ENCODE assay signal across 13 mouse cellular contexts in genomic region chr12:3389394-3389793, GRCm38 (mm10). TPM values are rescaled to one million over a fixed set of nuclear protein-coding genes. Genes with fewer than 3 reads are reported as not detected.
A peak's percentile ranks its signal among the peaks of the same experiment; 100 is the strongest.
DNase-seq lines count a peak whose midpoint lies in the region; ATAC-seq and TF ChIP-seq lines count a peak whose summit lies in the region.
"Had no signal": no experiment of that assay in that cellular context is flagged by ENCODE, and none has a peak within 500 bp of the region (broad histone marks: within the 10 kb centered on the region; RNA-seq: fewer than 3 reads in every experiment).

No protein-coding gene starts in this region.

- H3K79me2 ChIP-seq in C2C12 (ENCODE audit: control insufficient read depth, insufficient read depth) = no peaks in the 10 kb centered on the region

- H3K36me3 ChIP-seq in kidney, embryonic 15.5 days = peaks cover 40% of the 10 kb centered on the region
- H3K36me3 ChIP-seq in kidney, adult 2 months (ENCODE audit: control insufficient read depth, insufficient read depth, low read length) = no peaks in the 10 kb centered on the region
- H3K36me3 ChIP-seq in C2C12 (ENCODE audit: control insufficient read depth, insufficient read depth) = peaks cover 31% of the 10 kb centered on the region
- 0 out of 2 replicates have a peak, but pooled peaks cover 3% of the 10 kb centered on the region for H3K36me3 ChIP-seq in liver, embryonic 12.5 days
- peaks cover 87% of the 10 kb centered on the region for H3K36me3 ChIP-seq in midbrain, embryonic 13.5 days

- H3K4me3 ChIP-seq in kidney, embryonic 15.5 days (replicated peaks) = no peak overlapping the region
- H3K4me3 ChIP-seq in kidney, adult 2 months (ENCODE audit: insufficient read depth, low read depth, low read length) = no peak overlapping the region
- H3K4me3 ChIP-seq in C2C12 (ENCODE audit: insufficient read depth, poor library complexity, severe bottlenecking) = no peak overlapping the region
- H3K4me3 ChIP-seq in liver, embryonic 12.5 days = no peak overlapping the region
- H3K4me3 ChIP-seq in midbrain, embryonic 13.5 days (replicated peaks) = no peak overlapping the region
- H3K4me3 ChIP-seq: embryonic facial prominence, embryonic 12.5 days had no signal

- H3K4me2 ChIP-seq in kidney, embryonic 15.5 days = no peak overlapping the region
- H3K4me2 ChIP-seq in liver, embryonic 12.5 days = no peak overlapping the region
- no peak overlapping the region for H3K4me2 ChIP-seq in midbrain, embryonic 13.5 days (replicated peaks)
- H3K4me2 ChIP-seq: embryonic facial prominence, embryonic 12.5 days had no signal

- H3K4me1 ChIP-seq in kidney, embryonic 15.5 days = no peaks in the 10 kb centered on the region
- H3K4me1 ChIP-seq in kidney, adult 2 months (ENCODE audit: control insufficient read depth, insufficient read depth, low read length) = no peaks in the 10 kb centered on the region
- H3K4me1 ChIP-seq in liver, embryonic 12.5 days = peaks cover 13% of the 10 kb centered on the region; the same call in 1 of the 2 replicates
- peaks cover 13% of the 10 kb centered on the region for H3K4me1 ChIP-seq in midbrain, embryonic 13.5 days (replicated peaks)
- H3K4me1 ChIP-seq: embryonic facial prominence, embryonic 12.5 days had no signal

- TF ChIP-seq CTCF in kidney, adult 2 months (conservative IDR thresholded peaks at IDR 0.05; ENCODE audit: insufficient read depth, insufficient read length, low read depth, low read length) = no peak
- no peak for TF ChIP-seq CTCF in C2C12 (IDR thresholded peaks at IDR 0.05; ENCODE audit: control insufficient read depth, insufficient read depth, insufficient read length)

- no peaks in the 10 kb centered on the region for H3K9me3 ChIP-seq in kidney, embryonic 15.5 days (replicated peaks)
- H3K9me3 ChIP-seq in liver, embryonic 12.5 days (replicated peaks) = no peaks in the 10 kb centered on the region
- no peaks in the 10 kb centered on the region for H3K9me3 ChIP-seq in midbrain, embryonic 13.5 days
- H3K9me3 ChIP-seq: embryonic facial prominence, embryonic 12.5 days had no signal

- no peaks in the 10 kb centered on the region for H3K27me3 ChIP-seq in kidney, embryonic 15.5 days
- H3K27me3 ChIP-seq in kidney, adult 2 months (replicated peaks; ENCODE audit: control insufficient read depth, insufficient read depth, low read length) = no peaks in the 10 kb centered on the region
- no peaks in the 10 kb centered on the region for H3K27me3 ChIP-seq in C2C12 (ENCODE audit: control insufficient read depth, insufficient read depth, insufficient read length)
- no peaks in the 10 kb centered on the region for H3K27me3 ChIP-seq in liver, embryonic 12.5 days (replicated peaks)
- H3K27me3 ChIP-seq in midbrain, embryonic 13.5 days = no peaks in the 10 kb centered on the region
- H3K27me3 ChIP-seq: embryonic facial prominence, embryonic 12.5 days had no signal

- TF ChIP-seq POLR2A in kidney, adult 2 months (IDR thresholded peaks at IDR 0.05; ENCODE audit: low read depth, low read length) = no peak

- peak; percentile 27; the same call in 1 of the 2 replicates for ATAC-seq in kidney, embryonic 15.5 days (replicated peaks; ENCODE audit: low FRiP score)
- peak; percentile 81 for ATAC-seq in liver, embryonic 12.5 days
- ATAC-seq in midbrain, embryonic 13.5 days = no peak
- ATAC-seq: forebrain, postnatal 0 days had no signal

- H3ac ChIP-seq in C2C12 (ENCODE audit: control insufficient read depth, insufficient read length, low read depth) = no peak overlapping the region

- whole genome bisulfite sequencing in kidney, embryonic 15.5 days = 90% methylated on average over 12 of the region's 12 CpGs
- 91% methylated on average over 12 of the region's 12 CpGs for WGBS in kidney, adult 2 months
- WGBS in liver, embryonic 12.5 days (ENCODE audit: insufficient replicate concordance) = 70% methylated on average over 12 of the region's 12 CpGs
- 92% methylated on average over 12 of the region's 12 CpGs for WGBS in midbrain, embryonic 13.5 days

- DNase-seq in kidney, adult 2 months = no peak
- peak; percentile 91 for DNase-seq in adrenal gland, adult 2 months
- no peak for DNase-seq in cerebellum, adult 18-20 months
- no peak for DNase-seq in cerebellum, postnatal 10 days
- DNase-seq: cerebellum, adult 8-10 months; forebrain, postnatal 0 days; kidney, adult 9 months; thymus, postnatal 14 days had no signal

- no peaks in the 10 kb centered on the region for H3K79me3 ChIP-seq in C2C12 (ENCODE audit: low read depth)

- H3K9ac ChIP-seq in kidney, embryonic 15.5 days = no peak overlapping the region
- no peak overlapping the region for H3K9ac ChIP-seq in liver, embryonic 12.5 days
- no peak overlapping the region for H3K9ac ChIP-seq in midbrain, embryonic 13.5 days (replicated peaks)
- H3K9ac ChIP-seq: embryonic facial prominence, embryonic 12.5 days; forebrain, postnatal 0 days had no signal

- H3K27ac ChIP-seq in kidney, embryonic 15.5 days = no peak overlapping the region
- H3K27ac ChIP-seq in kidney, adult 2 months (ENCODE audit: insufficient read depth, low read depth, low read length) = no peak overlapping the region
- H3K27ac ChIP-seq in liver, embryonic 12.5 days = no peak overlapping the region
- no peak overlapping the region for H3K27ac ChIP-seq in midbrain, embryonic 13.5 days
- H3K27ac ChIP-seq: embryonic facial prominence, embryonic 12.5 days had no signal

TF ChIP-seq in C2C12, 6 proteins besides CTCF, POLR2A, EP300 and RAD21:
- peak; percentile 16 for TF ChIP-seq USF1 (IDR thresholded peaks at IDR 0.05; ENCODE audit: low read depth)
- no peak for TF ChIP-seq CEBPB (IDR thresholded peaks at IDR 0.05; ENCODE audit: low read depth)
- peak; percentile 74 for TF ChIP-seq FOSL1 (IDR thresholded peaks at IDR 0.05; ENCODE audit: insufficient read depth, low read length, poor library complexity, severe bottlenecking)
- no peak for TF ChIP-seq MYOG (IDR thresholded peaks at IDR 0.05; ENCODE audit: control insufficient read depth, extremely low read depth, insufficient read length)
- peak; percentile 86 for TF ChIP-seq MAX (IDR thresholded peaks at IDR 0.05)
- no peak for TF ChIP-seq MYOD1 (IDR thresholded peaks at IDR 0.05; ENCODE audit: control insufficient read depth, insufficient read length, low read depth)

RNA-seq across cellular contexts. Expression of gene Kif3c, which starts 24.5 kb away (rescaled TPM):
- 10.8 and 11.0 TPM in 2 replicates for polyA plus RNA-seq in kidney, embryonic 15.5 days (2015; fragmentation: Nextera tagmentation; extraction: Ambion mirVana)
- 5.7 and 7.2 TPM in 2 replicates for polyA plus RNA-seq in kidney, adult 2 months (2012; rRNA removed)
- 17.4 TPM for polyA plus RNA-seq in C2C12 (2012; fragmentation: generic; extraction: Trizol)
- 10 to 100 TPM; 17.5 to 26.9 TPM for total RNA-seq in adrenal gland, adult 2 months (2021)
- polyA plus RNA-seq in adrenal gland, adult 2 months (2012; rRNA removed) = 11.3 and 21.2 TPM in 2 replicates
- polyA plus RNA-seq in liver, embryonic 12.5 days (2016; fragmentation: Nextera tagmentation; extraction: Ambion mirVana) = 1.7 and 1.9 TPM in 2 replicates
- 77.4 and 77.9 TPM in 2 replicates for polyA plus RNA-seq in midbrain, embryonic 13.5 days (2015; fragmentation: Nextera tagmentation; extraction: Ambion mirVana)

RNA-seq across cellular contexts. Expression of gene Asxl2, which starts 37.3 kb away (rescaled TPM):
- polyA plus RNA-seq in kidney, embryonic 15.5 days (2015; fragmentation: Nextera tagmentation; extraction: Ambion mirVana) = 19.1 and 20.0 TPM in 2 replicates
- 8.0 and 8.2 TPM in 2 replicates for polyA plus RNA-seq in kidney, adult 2 months (2012; rRNA removed)
- polyA plus RNA-seq in C2C12 (2012; fragmentation: generic; extraction: Trizol) = 5.9 TPM
- 10 to 100 TPM; 29.9 to 40.4 TPM for total RNA-seq in adrenal gland, adult 2 months (2021)
- 6.4 and 6.7 TPM in 2 replicates for polyA plus RNA-seq in adrenal gland, adult 2 months (2012; rRNA removed)
- 15.4 and 16.7 TPM in 2 replicates for polyA plus RNA-seq in liver, embryonic 12.5 days (2016; fragmentation: Nextera tagmentation; extraction: Ambion mirVana)
- 15.6 and 16.1 TPM in 2 replicates for polyA plus RNA-seq in midbrain, embryonic 13.5 days (2015; fragmentation: Nextera tagmentation; extraction: Ambion mirVana)
